Mouse (Mus musculus): ENCODE results near the gene Hps4. TPM values are rescaled to one million over a fixed set of nuclear protein-coding genes. Genes with fewer than 3 reads are reported as not detected.

Hps4 gene
- total RNA-seq, 2 experiments from 2014 or later: 24.3 to 29.3 TPM

Other genes starting within 250 kb of the Hps4 start
- 1 to 10 TPM in 1 of 2 experiments, under 1 TPM in 1; 0.78 to 1.0 TPM for gene Cryba4, start 90.6 kb upstream of the Hps4 start, total RNA-seq (2021)
- 1 to 10 TPM; 7.7 to 9.9 TPM for gene Crybb1, start 87.3 kb upstream of the Hps4 start, total RNA-seq (2021)
- gene Tpst2, start 66.4 kb upstream of the Hps4 start, total RNA-seq (2021): 10 to 100 TPM; 39.0 to 43.9 TPM
- 10 to 100 TPM; 39.9 to 40.0 TPM for gene Tfip11, start 16.7 kb upstream of the Hps4 start, total RNA-seq (2021)
- gene Srrd, start within 50 bp of the Hps4 start, total RNA-seq (2021): 10 to 100 TPM; 22.6 to 24.8 TPM
- not detected for gene Gm6583, start 12.9 kb downstream of the Hps4 start, total RNA-seq (2021)
- 100 to 1,000 TPM; 176 TPM for gene Asphd2, start 51.8 kb downstream of the Hps4 start, total RNA-seq (2021)
- not detected for gene Gm6588, start 106.3 kb downstream of the Hps4 start, total RNA-seq (2021)
- 100 to 1,000 TPM; 153 to 166 TPM for gene Sez6l, start 234.1 kb downstream of the Hps4 start, total RNA-seq (2021)